Mouse (Mus musculus) adrenal gland, adult 10 weeks (tissue): ENCODE results near the gene Hmgcl. TPM values are rescaled to one million over a fixed set of nuclear protein-coding genes. Genes with fewer than 3 reads are reported as not detected.

ENCODE experiments used
- polyA plus RNA-seq: library from polyadenylated mRNA; stranded (reverse); fragments of 350-450 nt; fragmentation: Illumina TruSeq; extraction: RNeasy Lipid Tissue Mini Kit (QIAGEN cat#74804); gene quantifications from one replicate; pipeline ENCODE4 v1.2.3, GENCODE M21; 2014; ENCODE audit warnings: low read depth, low replicate concordance

Gene Hmgcl
- polyA plus RNA-seq: 6.4 TPM

GRCm38 (mm10) chr4:135946278-135946658 is at the start of gene Hmgcl:
Gene Hmgcl (plus strand): TSS chr4:135946448.

GRCm38 (mm10) chr4:135920304-135921241 is 25.7 kb upstream of the Hmgcl start, which contains the start of gene Fuca1:
Gene Fuca1 (plus strand): TSS chr4:135920735.

DNA sequence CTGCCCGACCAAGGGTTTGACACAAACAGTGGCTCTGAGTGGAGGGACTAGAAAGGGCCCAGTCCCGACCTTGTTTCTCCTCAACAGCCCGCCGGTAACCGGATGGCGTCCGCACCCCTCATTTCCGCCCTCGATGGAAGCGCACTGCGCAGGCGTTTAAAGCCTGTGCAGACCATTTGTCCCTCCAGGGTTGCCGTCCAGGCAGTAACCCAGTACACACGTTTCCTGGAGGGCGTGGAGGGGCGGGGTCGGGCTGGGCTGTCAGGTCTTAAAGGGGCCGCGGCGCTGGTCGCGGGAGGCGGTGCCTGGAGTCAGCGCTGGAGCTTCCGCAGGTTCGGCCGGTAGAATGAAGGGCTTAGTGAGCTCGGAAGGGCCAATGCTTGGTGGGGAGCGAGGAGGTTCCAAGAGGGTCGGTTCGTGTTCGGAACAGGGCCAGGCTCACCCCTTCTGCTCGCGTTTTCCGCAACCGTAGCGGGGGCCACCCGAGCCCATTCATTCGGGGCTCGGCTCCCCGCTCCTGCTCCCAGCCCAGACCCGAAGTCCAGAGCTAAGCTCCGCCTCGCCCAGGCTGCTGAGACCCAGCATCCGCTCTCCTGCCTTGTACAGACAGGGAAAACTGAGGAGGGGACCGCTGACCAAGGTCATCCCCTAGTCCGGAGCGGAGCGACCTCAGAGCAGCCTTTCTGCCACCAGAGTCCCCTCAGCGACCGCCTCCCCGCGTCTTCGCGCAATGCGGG is 17.4 kb downstream of the Hmgcl start, which contains the start of gene Gale:
Gale (plus strand) TSS at position 271 of the 737 bp plus-strand sequence.

DNA sequence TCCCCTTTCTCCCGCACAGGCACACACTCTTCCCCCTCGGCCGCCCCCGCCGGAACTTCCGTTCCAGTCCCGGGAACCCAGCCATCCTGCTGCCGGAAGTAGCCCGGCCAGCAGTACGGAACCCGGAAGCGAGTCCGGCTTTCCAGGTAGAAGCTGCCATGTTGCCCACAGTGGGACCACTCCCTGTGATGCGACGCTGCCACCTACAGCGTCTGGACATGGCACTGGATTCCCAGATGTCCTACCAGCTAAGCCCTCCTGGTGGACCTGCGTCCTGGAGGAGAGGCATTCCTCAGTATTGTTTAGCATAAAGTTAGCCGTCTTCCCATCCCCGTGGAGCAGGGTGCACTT is 26.3 kb downstream of the Hmgcl start, which contains the start of gene Lypla2:
Lypla2 (minus strand) TSS at position 71 of the 351 bp plus-strand sequence.

DNA sequence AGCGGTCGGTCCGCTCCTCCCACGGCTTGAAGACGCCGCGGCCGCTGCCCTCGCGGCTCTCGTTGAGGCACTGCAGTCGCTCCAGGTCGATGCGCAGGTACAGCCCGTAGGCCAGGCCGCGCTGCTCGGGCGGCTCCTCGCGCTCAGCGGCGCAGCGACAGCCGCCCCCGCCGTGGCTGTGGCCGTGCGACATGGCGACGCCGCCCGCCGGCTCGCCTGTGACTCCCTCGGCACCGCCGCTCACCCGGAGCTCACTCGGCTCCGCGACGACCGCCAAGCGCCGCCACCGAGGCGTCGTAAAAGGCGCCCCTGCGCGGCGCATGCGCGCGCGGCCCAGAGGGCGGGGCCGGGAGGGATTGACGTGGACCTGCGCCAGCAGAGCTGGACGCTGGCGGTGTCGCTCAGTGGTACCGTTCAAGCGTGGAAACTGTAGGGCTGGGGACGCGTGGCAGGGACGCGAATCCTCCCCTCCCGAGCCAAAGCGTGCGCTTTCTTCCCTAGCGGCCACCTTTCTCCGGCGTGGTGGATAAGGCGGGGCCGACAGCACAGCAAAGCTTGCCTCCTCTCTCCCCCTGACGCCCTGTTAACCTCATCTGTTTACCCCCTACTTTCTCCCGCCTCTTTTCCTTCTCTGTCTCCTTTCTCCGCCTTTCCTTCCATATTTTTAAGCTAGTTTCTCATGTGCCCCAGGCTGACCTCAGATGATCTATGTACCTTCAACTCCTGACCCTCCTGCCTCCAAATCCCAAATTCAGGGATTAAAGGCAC is 40.9 kb downstream of the Hmgcl start, which contains the start of gene Pithd1:
Pithd1 (minus strand) TSS at position 322 of the 768 bp plus-strand sequence.

Other genes with a start within 250 kb of the Hmgcl start
- not detected for gene Il22ra1, start 218.3 kb upstream of the Hmgcl start, polyA plus RNA-seq
- gene Myom3, start 186.7 kb upstream of the Hmgcl start, polyA plus RNA-seq: not detected
- gene Srsf10, start 90.7 kb upstream of the Hmgcl start, polyA plus RNA-seq: 353 TPM
- gene Pnrc2, start 72.6 kb upstream of the Hmgcl start, polyA plus RNA-seq: 569 TPM
- gene Cnr2, start 51.1 kb upstream of the Hmgcl start, polyA plus RNA-seq: 1.1 TPM
- 29.1 TPM for gene Fuca1, start 25.7 kb upstream of the Hmgcl start, polyA plus RNA-seq
- not detected for gene Gale, start 17.3 kb downstream of the Hmgcl start, polyA plus RNA-seq
- 0.52 TPM for gene Lypla2, start 26.2 kb downstream of the Hmgcl start, polyA plus RNA-seq
- gene Pithd1, start 40.8 kb downstream of the Hmgcl start, polyA plus RNA-seq: 60.1 TPM
- 27.4 TPM for gene Eloa, start 75.3 kb downstream of the Hmgcl start, polyA plus RNA-seq
- gene Rpl11, start 107.0 kb downstream of the Hmgcl start, polyA plus RNA-seq: 283 TPM
- 8.3 TPM for gene Id3, start 197.0 kb downstream of the Hmgcl start, polyA plus RNA-seq
- 0.70 TPM for gene E2f2, start 225.9 kb downstream of the Hmgcl start, polyA plus RNA-seq